Mouse (Mus musculus) liver, postnatal 0 days (tissue): ENCODE measurements around the gene Fip1l1. TPM values are rescaled to one million over a fixed set of nuclear protein-coding genes. Genes with fewer than 3 reads are reported as not detected.

Source experiments
- ATAC-seq: fragments of 200-750 bp; cut with Nextera tagmentation; 2 replicates; pipeline ENCODE4 v1.8.0; 2017; ENCODE audit warnings: mild to moderate bottlenecking, moderate library complexity
- DNase-seq: peaks from one replicate; pipeline ENCODE4 v3.0.0-alpha.2; 2016
- H3K27ac ChIP-seq: fragments of 300-500 bp; sonication (generic); 2 replicates; pipeline ENCODE4 v1.5.1; 2014; ENCODE audit warnings: antibody characterized with exemption, moderate library complexity, mild to moderate bottlenecking, low read depth
- H3K27me3 ChIP-seq: fragments of 300-500 bp; sonication (generic); 2 replicates; pipeline ENCODE4 v1.6.1; 2014; ENCODE audit warnings: low read length, control low read depth, mixed read lengths; ENCODE audit not compliant: insufficient read depth
- H3K36me3 ChIP-seq: fragments of 300-500 bp; sonication (generic); replicated peaks from 2 replicates; pipeline ENCODE4 v1.6.1; 2014; ENCODE audit warnings: mild to moderate bottlenecking, control low read depth, low read length, moderate library complexity, mixed read lengths; ENCODE audit not compliant: insufficient read depth
- H3K4me1 ChIP-seq: fragments of 300-500 bp; sonication (generic); 2 replicates; pipeline ENCODE4 v1.6.1; 2014; ENCODE audit warnings: antibody characterized with exemption, mild to moderate bottlenecking, control low read depth; ENCODE audit not compliant: insufficient read depth
- H3K4me2 ChIP-seq: fragments of 300-500 bp; sonication (generic); 2 replicates; pipeline ENCODE4 v1.6.1; 2014; ENCODE audit warnings: low read depth, mild to moderate bottlenecking, low read length, moderate library complexity, mixed read lengths
- H3K4me3 ChIP-seq: fragments of 300-500 bp; sonication (generic); 2 replicates; pipeline ENCODE4 v1.5.1; 2014; ENCODE audit warnings: low read depth, low read length
- H3K9ac ChIP-seq: fragments of 300-500 bp; sonication (generic); replicated peaks from 2 replicates; pipeline ENCODE4 v1.6.1; 2014; ENCODE audit warnings: mild to moderate bottlenecking, moderate library complexity
- H3K9me3 ChIP-seq: fragments of 300-500 bp; sonication (generic); 2 replicates; pipeline ENCODE4 v1.6.1; 2016; ENCODE audit warnings: mild to moderate bottlenecking, control low read depth, low read length, mixed read lengths
- CTCF ChIP-seq: sonication (generic); IDR thresholded peaks from 2 replicates; pipeline ENCODE4 v1.5.1; 2016; ENCODE audit warnings: antibody characterized with exemption, low read depth
- EP300 ChIP-seq: IDR thresholded peaks from 2 replicates; pipeline ENCODE4 v1.6.1; 2016; ENCODE audit warnings: antibody characterized with exemption, low read depth, mild to moderate bottlenecking
- WGBS: fragments of 180-500 bp; shearing (Covaris S2); extraction: QIAGEN DNeasy Blood & Tissue Kit; methylation state at CpG from one replicate; pipeline ENCODE4 v1.1.7; 2014; ENCODE audit not compliant: insufficient replicate concordance; 5-methylcytosine and 5-hydroxymethylcytosine counted together
- polyA plus RNA-seq: library from polyadenylated mRNA; unstranded; fragments of >200 nt; fragmentation: Nextera tagmentation; extraction: Ambion mirVana; gene quantifications from 2 replicates; pipeline ENCODE4 v1.2.1, GENCODE M21; 2015

The Fip1l1 gene
- polyA plus RNA-seq, 1 experiment from 2014 or later, result 29.1 TPM

GRCm38 (mm10) chr5:74634391-74634790 lies 99.1 kb downstream of the Fip1l1 start:
- DNase-seq (no peak), ATAC-seq (no peak)
- no peak overlapping the region for H3K27ac ChIP-seq
- no peak overlapping the region for H3K4me3 ChIP-seq
- no peaks in the 10 kb centered on the region for H3K36me3 ChIP-seq
- no peaks in the 10 kb centered on the region for H3K27me3 ChIP-seq
- H3K9me3 ChIP-seq, result no peaks in the 10 kb centered on the region
- no peak overlapping the region for H3K4me2 ChIP-seq
- no peaks in the 10 kb centered on the region for H3K4me1 ChIP-seq
- WGBS, result 72% methylated on average over 3 of the region's 3 CpGs
- no peak overlapping the region for H3K9ac ChIP-seq
- no peak for TF ChIP-seq EP300

DNA sequence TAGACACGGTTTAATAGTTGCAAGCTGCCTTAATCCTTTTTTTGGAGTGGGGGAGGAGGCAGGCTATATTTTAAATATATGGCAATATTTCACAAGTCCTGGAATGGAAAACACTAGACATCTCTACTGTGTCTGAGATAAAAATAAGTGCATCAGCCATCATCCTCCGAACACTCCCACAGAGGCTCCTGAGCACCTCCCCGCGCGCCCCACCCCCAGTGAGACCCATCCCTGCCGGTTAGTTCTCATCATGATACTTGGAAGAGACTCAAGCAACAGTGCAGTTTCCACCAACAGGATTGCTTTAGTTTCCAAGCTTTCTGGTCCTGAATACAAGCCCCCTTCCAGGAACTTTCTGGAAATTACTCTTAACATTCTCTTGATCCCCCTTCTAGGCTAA lies 104.3 kb downstream of the Fip1l1 start:
- H3K36me3 ChIP-seq, result no peaks in the 10 kb centered on the region
- DNase-seq (no peak), ATAC-seq (no peak)
- H3K9ac ChIP-seq, result no peak overlapping the region
- TF ChIP-seq CTCF (no peak), EP300 (no peak)
- WGBS, result 83% methylated on average over 6 of the region's 6 CpGs
- no peak overlapping the region for H3K4me3 ChIP-seq
- no peaks in the 10 kb centered on the region for H3K27me3 ChIP-seq
- H3K4me1 ChIP-seq, result peaks cover 11% of the 10 kb centered on the region; the same call in 1 of the 2 replicates
- no peak overlapping the region for H3K4me2 ChIP-seq
- no peaks in the 10 kb centered on the region for H3K9me3 ChIP-seq
- no peak overlapping the region for H3K27ac ChIP-seq

- Histone ChIP-seq H3K9me3 (no peaks in the 10 kb centered on the region), H3K27me3 (no peaks in the 10 kb centered on the region), H3K36me3 (no peaks in the 10 kb centered on the region), H3K4me3 (no peak overlapping the region), H3K4me1 (peaks cover 11% of the 10 kb centered on the region; the same call in 1 of the 2 replicates), H3K9ac (no peak overlapping the region), H3K27ac (peak overlapping the region; percentile 46), H3K4me2 (no peak overlapping the region)
- 60% methylated on average over 4 of the region's 4 CpGs for WGBS
- no peak for DNase-seq
- peak; percentile 96 for ATAC-seq
- no peak for TF ChIP-seq CTCF
- TF ChIP-seq EP300, result no peak
Observed at GRCm38 (mm10) chr5:74640504-74640903, 105.3 kb downstream of the Fip1l1 start.

DNA sequence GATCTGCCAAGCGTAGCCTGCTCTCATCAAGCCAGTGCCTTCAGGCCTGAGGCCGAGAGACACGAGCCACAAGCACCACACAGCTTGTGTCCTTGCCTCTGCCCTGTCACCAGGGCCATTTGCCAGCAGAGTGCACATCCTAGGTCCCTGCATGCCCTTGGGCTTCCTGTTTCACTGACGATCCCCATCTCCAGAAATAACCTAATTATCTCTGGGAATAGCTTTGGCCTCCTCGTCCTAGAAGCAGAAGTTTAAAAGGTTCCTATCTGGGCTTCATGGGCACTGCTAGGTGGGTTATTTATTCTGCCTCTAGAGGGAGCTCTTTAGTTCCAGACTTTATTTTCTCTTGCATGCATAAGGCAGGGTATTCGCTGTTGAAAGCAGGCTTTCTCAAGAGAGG lies 105.8 kb downstream of the Fip1l1 start:
- Histone ChIP-seq H3K4me2 (no peak overlapping the region), H3K9ac (no peak overlapping the region), H3K27ac (peak overlapping the region; percentile 45), H3K9me3 (no peaks in the 10 kb centered on the region), H3K36me3 (no peaks in the 10 kb centered on the region), H3K27me3 (no peaks in the 10 kb centered on the region), H3K4me1 (peaks cover 16% of the 10 kb centered on the region; the same call in 1 of the 2 replicates), H3K4me3 (no peak overlapping the region)
- DNase-seq, result peak; percentile 24
- TF ChIP-seq CTCF, result peak; percentile 68
- no peak for TF ChIP-seq EP300
- ATAC-seq, result peak; percentile 59
- 41% methylated on average over 6 of the region's 6 CpGs for WGBS

- Histone ChIP-seq H3K4me3 (no peak overlapping the region), H3K4me1 (peaks cover 19% of the 10 kb centered on the region; the same call in 1 of the 2 replicates), H3K27me3 (no peaks in the 10 kb centered on the region), H3K27ac (no peak overlapping the region), H3K9me3 (no peaks in the 10 kb centered on the region), H3K9ac (no peak overlapping the region), H3K36me3 (no peaks in the 10 kb centered on the region), H3K4me2 (no peak overlapping the region)
- TF ChIP-seq CTCF, result no peak
- no peak for TF ChIP-seq EP300
- DNase-seq, result no peak
- no peak for ATAC-seq
- 79% methylated on average over 2 of the region's 2 CpGs for WGBS
Observed at GRCm38 (mm10) chr5:74642291-74642690, 107.0 kb downstream of the Fip1l1 start.

DNA sequence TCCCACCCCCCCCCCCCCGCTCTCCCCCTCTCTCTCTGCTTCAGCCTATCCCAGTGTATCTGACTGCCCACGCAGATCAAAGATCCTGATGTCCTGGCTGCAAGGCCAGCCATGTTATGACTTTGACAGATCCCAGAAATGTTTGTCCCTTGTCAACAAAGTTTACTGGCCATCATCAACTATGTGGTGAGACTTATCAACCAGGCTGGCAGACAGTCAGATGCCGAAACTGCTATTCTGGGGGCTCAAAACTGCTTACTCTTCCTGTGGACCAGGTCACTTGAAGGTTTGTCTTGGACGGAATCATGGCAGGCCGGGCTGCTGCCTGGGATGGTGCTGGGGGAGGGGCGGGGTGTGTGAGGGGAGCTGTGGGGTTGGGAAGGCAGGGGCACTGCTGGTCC lies 112.3 kb downstream of the Fip1l1 start:
- H3K4me3 ChIP-seq, result peak overlapping the region; percentile 39
- DNase-seq, result peak; percentile 53
- peak overlapping the region; percentile 47 for H3K4me2 ChIP-seq

GRCm38 (mm10) chr5:74648216-74648615 lies 113.0 kb downstream of the Fip1l1 start:
- WGBS, result 49% methylated on average over 9 of the region's 9 CpGs
- H3K27ac ChIP-seq, result peak overlapping the region; percentile 92
- H3K36me3 ChIP-seq, result no peaks in the 10 kb centered on the region
- peak overlapping the region; percentile 55; the same call in 1 of the 2 replicates for H3K9ac ChIP-seq
- ATAC-seq, result peak; percentile 82
- no peaks in the 10 kb centered on the region for H3K27me3 ChIP-seq
- peak; percentile 37 for DNase-seq
- peak overlapping the region; percentile 39 for H3K4me3 ChIP-seq
- peak overlapping the region; percentile 47 for H3K4me2 ChIP-seq
- H3K9me3 ChIP-seq, result no peaks in the 10 kb centered on the region
- H3K4me1 ChIP-seq, result peaks cover 13% of the 10 kb centered on the region; the same call in 1 of the 2 replicates
- no peak for TF ChIP-seq CTCF
- TF ChIP-seq EP300, result no peak

More for the DNA sequence above, 112.3 kb downstream of the Fip1l1 start:
- Histone ChIP-seq H3K36me3 (no peaks in the 10 kb centered on the region), H3K9me3 (no peaks in the 10 kb centered on the region), H3K9ac (peak overlapping the region; percentile 55; the same call in 1 of the 2 replicates), H3K27ac (peak overlapping the region; percentile 92), H3K4me1 (peaks cover 13% of the 10 kb centered on the region; the same call in 1 of the 2 replicates), H3K27me3 (no peaks in the 10 kb centered on the region)
- WGBS, result 45% methylated on average over 5 of the region's 6 CpGs
- ATAC-seq, result peak; percentile 86
- no peak for TF ChIP-seq EP300
- no peak for TF ChIP-seq CTCF

Other genes starting within 250 kb of the Fip1l1 start
- 7.3 and 8.0 TPM in 2 replicates for gene Scfd2, start 3.7 kb upstream of the Fip1l1 start, polyA plus RNA-seq
- 0.06 TPM in 1 of 2 replicates, not detected in the other for gene Lnx1, start 167.5 kb downstream of the Fip1l1 start, polyA plus RNA-seq